Mouse (Mus musculus) thymus, adult 2 months (tissue): ENCODE data around the gene Ntrk2.

Source experiments
- CTCF ChIP-seq: fragments of 200-500 bp; IDR thresholded peaks from 2 replicates; pipeline ENCODE4 v1.5.1; 2012; ENCODE audit warnings: mild to moderate bottlenecking, control low read depth, low read length, moderate library complexity, borderline replicate concordance; ENCODE audit not compliant: control insufficient read depth, poor library complexity, insufficient read depth; ENCODE audit errors: extremely low read depth
- POLR2A ChIP-seq: fragments of 200-500 bp; IDR thresholded peaks from 2 replicates; pipeline ENCODE4 v1.6.1; 2012; ENCODE audit warnings: mild to moderate bottlenecking, low read length, control low read depth, moderate library complexity; ENCODE audit not compliant: control insufficient read depth, poor library complexity, insufficient read depth; ENCODE audit errors: extremely low read depth

DNA sequence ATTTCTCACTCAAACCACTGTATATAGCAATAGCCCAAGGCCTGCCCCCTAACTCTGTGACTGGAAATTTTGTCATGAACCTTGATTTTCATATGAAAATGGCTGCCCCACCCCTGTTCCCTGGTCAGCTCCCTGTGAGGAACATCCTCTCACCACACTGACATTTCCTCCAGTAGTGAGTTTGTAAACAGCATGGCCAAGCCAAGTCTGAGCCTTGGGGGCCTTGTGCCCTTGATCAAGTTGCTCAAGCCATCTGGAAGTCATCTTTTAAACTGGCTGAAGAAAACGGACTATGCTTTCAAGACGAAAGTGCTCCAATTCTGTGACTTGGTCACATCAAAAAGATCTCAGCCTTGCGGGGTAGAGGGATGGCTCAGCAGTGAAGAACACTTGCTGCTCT lies 114.9 kb downstream of the Ntrk2 start:
- no peak for TF ChIP-seq CTCF
- TF ChIP-seq POLR2A: no peak
